Mouse (Mus musculus): Measurements from ENCODE around the gene Mogat2. TPM values are rescaled to one million over a fixed set of nuclear protein-coding genes. Genes with fewer than 3 reads are reported as not detected.

Gene Mogat2
- total and polyA plus RNA-seq, 2 experiments from 2014 or later: 0.29 to 1.2 TPM

- ATAC-seq: no peak
- 94% methylated on average over 6 of the region's 6 CpGs for WGBS
- no peaks in the 10 kb centered on the region for H3K27me3 ChIP-seq (ENCODE audit: insufficient read depth, low read length)
Measured at GRCm38 (mm10) chr7:99170519-99170918, 67.9 kb downstream of the Mogat2 start.

GRCm38 (mm10) chr7:99169717-99170403 lies 68.6 kb downstream of the Mogat2 start:
- Histone ChIP-seq H3K4me3 (ENCODE audit: low read length) (no peak overlapping the region), H3K9me3 (ENCODE audit: low read length) (no peaks in the 10 kb centered on the region), H3K27ac (no peak overlapping the region), H3K4me1 (ENCODE audit: insufficient read depth, low read length) (no peaks in the 10 kb centered on the region), H3K27me3 (ENCODE audit: insufficient read depth, low read length) (no peaks in the 10 kb centered on the region), H3K4me2 (ENCODE audit: low read depth, low read length) (no peak overlapping the region), H3K9ac (replicated peaks; ENCODE audit: low read length) (no peak overlapping the region), H3K36me3 (ENCODE audit: insufficient read depth, low read length) (no peaks in the 10 kb centered on the region)
- TF ChIP-seq CTCF (IDR thresholded peaks at IDR 0.05; ENCODE audit: low read depth): no peak
- ATAC-seq (no peak), DNase-seq (ENCODE audit: low spot score) (no peak)
- WGBS: 90% methylated on average over 9 of the region's 9 CpGs

More at GRCm38 (mm10) chr7:99170519-99170918, 67.9 kb downstream of the Mogat2 start:
- Histone ChIP-seq H3K4me3 (ENCODE audit: low read length) (no peak overlapping the region), H3K9me3 (ENCODE audit: low read length) (no peaks in the 10 kb centered on the region), H3K4me1 (ENCODE audit: insufficient read depth, low read length) (no peaks in the 10 kb centered on the region), H3K9ac (replicated peaks; ENCODE audit: low read length) (no peak overlapping the region), H3K36me3 (ENCODE audit: insufficient read depth, low read length) (no peaks in the 10 kb centered on the region), H3K4me2 (ENCODE audit: low read depth, low read length) (no peak overlapping the region), H3K27ac (no peak overlapping the region)
- no peak for TF ChIP-seq CTCF (IDR thresholded peaks at IDR 0.05; ENCODE audit: low read depth)
- no peak for DNase-seq (ENCODE audit: low spot score)

Other genes with a start within 250 kb of the Mogat2 start
- 17.9 and 36.7 TPM in 2 replicates for gene Uvrag, start 97.5 kb downstream of the Mogat2 start, total RNA-seq (2014; rRNA removed)
- gene Uvrag, start 97.5 kb downstream of the Mogat2 start, polyA plus RNA-seq (2015; fragmentation: Nextera tagmentation; extraction: Ambion mirVana): 16.5 and 17.1 TPM in 2 replicates
- gene Dgat2, start 55.9 kb downstream of the Mogat2 start, total RNA-seq (2014; rRNA removed): 37.8 TPM in 2 replicates
- gene Dgat2, start 55.9 kb downstream of the Mogat2 start, polyA plus RNA-seq (2015; fragmentation: Nextera tagmentation; extraction: Ambion mirVana): 28.3 and 29.9 TPM in 2 replicates
- 292 and 327 TPM in 2 replicates for gene Map6, start 28.8 kb upstream of the Mogat2 start, total RNA-seq (2014; rRNA removed)
- 97.4 and 111 TPM in 2 replicates for gene Map6, start 28.8 kb upstream of the Mogat2 start, polyA plus RNA-seq (2015; fragmentation: Nextera tagmentation; extraction: Ambion mirVana)
- gene Serpinh1, start 114.6 kb upstream of the Mogat2 start, total RNA-seq (2014; rRNA removed): 214 and 215 TPM in 2 replicates
- gene Serpinh1, start 114.6 kb upstream of the Mogat2 start, polyA plus RNA-seq (2015; fragmentation: Nextera tagmentation; extraction: Ambion mirVana): 161 TPM in 2 replicates
- gene Gdpd5, start 142.8 kb upstream of the Mogat2 start, total RNA-seq (2014; rRNA removed): 40.5 and 47.6 TPM in 2 replicates
- 26.7 and 26.8 TPM in 2 replicates for gene Gdpd5, start 142.8 kb upstream of the Mogat2 start, polyA plus RNA-seq (2015; fragmentation: Nextera tagmentation; extraction: Ambion mirVana)
- gene Klhl35, start 227.4 kb upstream of the Mogat2 start, total RNA-seq (2014; rRNA removed): 2.3 and 3.3 TPM in 2 replicates
- 2.3 TPM in 2 replicates for gene Klhl35, start 227.4 kb upstream of the Mogat2 start, polyA plus RNA-seq (2015; fragmentation: Nextera tagmentation; extraction: Ambion mirVana)
- gene Rps3, start 245.1 kb upstream of the Mogat2 start, total RNA-seq (2014; rRNA removed): 526 and 754 TPM in 2 replicates
- 456 and 459 TPM in 2 replicates for gene Rps3, start 245.1 kb upstream of the Mogat2 start, polyA plus RNA-seq (2015; fragmentation: Nextera tagmentation; extraction: Ambion mirVana)

Data from hindbrain, postnatal 0 days (tissue).